Mouse (Mus musculus) midbrain, embryonic 10.5 days (tissue): Measurements from ENCODE around the gene Celf2. TPM values are rescaled to one million over a fixed set of nuclear protein-coding genes. Genes with fewer than 3 reads are reported as not detected.
A peak's percentile ranks its signal among the peaks of the same experiment; 100 is the strongest.

Source experiments
- DNase-seq: peaks from one replicate; pipeline ENCODE4 v3.0.0-alpha.2; 2017; ENCODE audit warnings: low spot score
- H3K27ac ChIP-seq: fragments of 300-500 bp; sonication (generic); replicated peaks from 2 replicates; pipeline ENCODE4 v1.5.1; 2016; ENCODE audit warnings: mild to moderate bottlenecking
- H3K27me3 ChIP-seq: fragments of 300-500 bp; sonication (generic); 2 replicates; pipeline ENCODE4 v1.6.1; 2016; ENCODE audit warnings: low read depth, mild to moderate bottlenecking; ENCODE audit not compliant: poor library complexity, severe bottlenecking
- H3K36me3 ChIP-seq: fragments of 300-500 bp; sonication (generic); 2 replicates; pipeline ENCODE4 v1.6.1; 2016; ENCODE audit warnings: mild to moderate bottlenecking, moderate library complexity
- H3K4me1 ChIP-seq: fragments of 300-500 bp; sonication (generic); 2 replicates; pipeline ENCODE4 v1.6.1; 2016
- H3K4me3 ChIP-seq: fragments of 300-500 bp; sonication (generic); 2 replicates; pipeline ENCODE4 v1.5.1; 2016; ENCODE audit warnings: mild to moderate bottlenecking, moderate library complexity
- H3K9me3 ChIP-seq: fragments of 300-500 bp; sonication (generic); replicated peaks from 2 replicates; pipeline ENCODE4 v1.6.1; 2016; ENCODE audit warnings: mild to moderate bottlenecking
- WGBS: fragments of 180-500 bp; shearing (Covaris S2); methylation state at CpG from one replicate; pipeline ENCODE4 v1.1.7; 2016; 5-methylcytosine and 5-hydroxymethylcytosine counted together
- polyA plus RNA-seq: library from polyadenylated mRNA; unstranded; fragments of >200 nt; fragmentation: Nextera tagmentation; extraction: Ambion mirVana; gene quantifications from 2 replicates; pipeline ENCODE4 v1.2.1, GENCODE M21; 2016

Celf2 gene
- polyA plus RNA-seq, 1 experiment from 2014 or later, result 63.6 TPM

DNA sequence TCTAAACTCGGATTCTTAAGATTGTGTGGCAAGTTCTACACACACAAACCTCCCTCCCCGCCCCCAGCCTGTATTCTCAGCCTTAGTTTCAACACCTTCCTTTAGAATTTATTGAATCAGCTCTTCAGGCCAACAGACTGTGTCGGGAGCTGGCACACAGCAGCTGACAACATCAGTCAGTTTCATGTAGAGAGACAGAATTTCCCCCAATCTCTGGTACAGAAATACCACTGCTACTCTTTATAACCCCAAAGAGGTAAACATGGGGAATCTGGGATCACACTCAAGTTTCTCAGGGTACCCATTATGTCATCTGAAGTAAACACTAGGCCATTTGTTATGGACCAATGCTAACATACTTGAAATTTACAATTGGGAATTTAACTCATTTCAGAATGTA lies 453.4 kb downstream of the Celf2 start:
- no peak for DNase-seq
- Histone ChIP-seq H3K27ac (no peak overlapping the region), H3K27me3 (no peaks in the 10 kb centered on the region), H3K4me1 (peaks cover 21% of the 10 kb centered on the region), H3K36me3 (no peaks in the 10 kb centered on the region), H3K9me3 (no peaks in the 10 kb centered on the region), H3K4me3 (no peak overlapping the region)
- WGBS, result 66% methylated on average over 3 of the region's 3 CpGs

GRCm38 (mm10) chr2:7051090-7051489 lies 458.3 kb downstream of the Celf2 start:
- peaks cover 11% of the 10 kb centered on the region; the same call in 1 of the 2 replicates for H3K9me3 ChIP-seq
- no peaks in the 10 kb centered on the region for H3K27me3 ChIP-seq
- DNase-seq, result no peak
- peaks cover 23% of the 10 kb centered on the region for H3K4me1 ChIP-seq
- H3K4me3 ChIP-seq, result no peak overlapping the region
- no peaks in the 10 kb centered on the region for H3K36me3 ChIP-seq
- WGBS, result 92% methylated on average over 5 of the region's 5 CpGs
- H3K27ac ChIP-seq, result no peak overlapping the region

GRCm38 (mm10) chr2:7046155-7046554 lies 463.2 kb downstream of the Celf2 start:
- H3K36me3 ChIP-seq, result no peaks in the 10 kb centered on the region
- WGBS, result 6% methylated on average over 1 of the region's 1 CpGs
- H3K4me1 ChIP-seq, result peaks cover 31% of the 10 kb centered on the region
- DNase-seq, result no peak
- no peaks in the 10 kb centered on the region for H3K27me3 ChIP-seq
- peak overlapping the region; percentile 74; the same call in 1 of the 2 replicates for H3K27ac ChIP-seq
- no peak overlapping the region for H3K4me3 ChIP-seq
- H3K9me3 ChIP-seq, result peaks cover 11% of the 10 kb centered on the region; the same call in 1 of the 2 replicates

GRCm38 (mm10) chr2:7045531-7045930 lies 463.8 kb downstream of the Celf2 start:
- Histone ChIP-seq H3K9me3 (peaks cover 11% of the 10 kb centered on the region; the same call in 1 of the 2 replicates), H3K27me3 (no peaks in the 10 kb centered on the region), H3K4me1 (peaks cover 31% of the 10 kb centered on the region), H3K4me3 (no peak overlapping the region), H3K36me3 (no peaks in the 10 kb centered on the region), H3K27ac (peak overlapping the region; percentile 74; the same call in 1 of the 2 replicates)
- DNase-seq, result no peak
- WGBS, result 67% methylated on average over 4 of the region's 4 CpGs

GRCm38 (mm10) chr2:7043770-7044459 lies 465.4 kb downstream of the Celf2 start:
- DNase-seq, result no peak

DNA sequence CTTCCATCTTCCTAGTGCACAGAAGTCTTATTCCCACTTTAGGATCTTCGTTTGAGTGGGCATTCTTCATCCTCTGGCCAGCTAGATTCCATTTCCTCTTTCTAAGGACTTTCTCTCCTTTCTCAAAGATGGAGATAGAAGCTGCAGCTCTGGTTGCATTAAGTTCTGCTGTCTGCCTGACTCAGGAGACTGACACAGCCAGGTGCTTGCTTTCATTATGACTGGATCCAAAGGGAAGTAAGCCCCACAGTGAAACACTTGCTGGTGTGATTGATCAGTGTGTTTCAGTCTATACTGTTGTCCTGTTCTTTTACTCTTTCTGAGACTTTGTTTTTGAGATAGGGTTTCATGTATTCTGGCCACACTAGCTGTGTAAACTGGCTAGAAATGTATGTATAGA lies 468.4 kb downstream of the Celf2 start:
- no peaks in the 10 kb centered on the region for H3K27me3 ChIP-seq
- WGBS, result 76% methylated on average over 1 of the region's 1 CpGs
- H3K9me3 ChIP-seq, result no peaks in the 10 kb centered on the region
- peaks cover 23% of the 10 kb centered on the region for H3K4me1 ChIP-seq
- H3K4me3 ChIP-seq, result no peak overlapping the region
- H3K36me3 ChIP-seq, result no peaks in the 10 kb centered on the region
- DNase-seq, result no peak
- H3K27ac ChIP-seq, result no peak overlapping the region

More at GRCm38 (mm10) chr2:7043770-7044459, 465.4 kb downstream of the Celf2 start:
- Histone ChIP-seq H3K36me3 (no peaks in the 10 kb centered on the region), H3K27ac (0 out of 2 replicates have a peak overlapping the region, but pooled peaks have one; percentile 29), H3K27me3 (no peaks in the 10 kb centered on the region), H3K4me3 (no peak overlapping the region), H3K4me1 (peaks cover 31% of the 10 kb centered on the region), H3K9me3 (peaks cover 11% of the 10 kb centered on the region; the same call in 1 of the 2 replicates)
- 63% methylated on average over 6 of the region's 6 CpGs for WGBS

- Histone ChIP-seq H3K27ac (no peak overlapping the region), H3K9me3 (no peaks in the 10 kb centered on the region), H3K4me1 (peaks cover 8% of the 10 kb centered on the region; the same call in 1 of the 2 replicates), H3K27me3 (no peaks in the 10 kb centered on the region), H3K4me3 (no peak overlapping the region), H3K36me3 (no peaks in the 10 kb centered on the region)
- WGBS, result 96% methylated on average over 4 of the region's 4 CpGs
- DNase-seq, result no peak
These were observed 470.4 kb downstream of the Celf2 start for GRCm38 (mm10) chr2:7038991-7039390.

DNA sequence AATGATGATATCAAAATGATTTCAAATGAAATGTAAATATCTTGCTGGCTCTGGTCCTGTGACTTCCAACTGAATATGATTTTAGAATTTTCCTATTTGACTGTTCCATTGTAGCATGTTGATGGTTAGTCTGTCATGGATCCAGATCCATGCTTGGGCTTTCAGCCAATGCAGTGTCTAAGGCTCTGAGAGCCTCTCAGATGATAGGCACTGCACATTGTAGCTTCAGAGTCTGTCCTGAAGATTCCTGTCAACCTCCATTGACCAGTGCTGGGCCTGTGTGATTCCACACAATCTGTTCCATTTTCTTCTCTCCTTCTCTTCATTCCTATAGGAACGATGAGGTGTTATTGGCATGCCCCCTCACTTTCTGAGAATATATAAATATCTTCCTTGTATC lies 478.0 kb downstream of the Celf2 start:
- Histone ChIP-seq H3K36me3 (no peaks in the 10 kb centered on the region), H3K4me1 (peaks cover 7% of the 10 kb centered on the region; the same call in 1 of the 2 replicates), H3K27me3 (no peaks in the 10 kb centered on the region), H3K27ac (no peak overlapping the region), H3K4me3 (no peak overlapping the region), H3K9me3 (no peaks in the 10 kb centered on the region)
- 89% methylated on average over 1 of the region's 1 CpGs for WGBS
- no peak for DNase-seq

DNA sequence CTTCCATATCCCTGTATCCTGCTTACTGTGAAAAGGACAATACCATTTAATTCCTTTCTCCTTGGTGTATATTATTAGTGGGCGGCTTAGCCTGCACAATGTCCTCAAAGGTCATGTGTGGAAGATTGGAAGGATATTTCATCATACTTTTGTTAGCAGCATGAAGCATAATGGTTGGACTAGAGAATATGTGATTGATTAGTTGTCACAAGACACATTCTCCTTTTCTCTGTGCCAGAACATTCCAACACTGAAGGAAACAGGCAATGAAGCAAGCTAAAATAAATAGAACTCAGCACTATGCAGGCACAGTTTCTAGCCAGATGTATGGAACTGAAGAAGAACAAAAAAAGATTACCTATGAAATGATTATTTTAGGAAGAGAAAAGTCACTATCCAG lies 482.6 kb downstream of the Celf2 start:
- Histone ChIP-seq H3K36me3 (no peaks in the 10 kb centered on the region), H3K27ac (no peak overlapping the region), H3K9me3 (no peaks in the 10 kb centered on the region), H3K4me1 (peaks cover 8% of the 10 kb centered on the region; the same call in 1 of the 2 replicates), H3K4me3 (no peak overlapping the region), H3K27me3 (no peaks in the 10 kb centered on the region)
- 100% methylated on average over 1 of the region's 1 CpGs for whole genome bisulfite sequencing
- DNase-seq, result no peak

DNA sequence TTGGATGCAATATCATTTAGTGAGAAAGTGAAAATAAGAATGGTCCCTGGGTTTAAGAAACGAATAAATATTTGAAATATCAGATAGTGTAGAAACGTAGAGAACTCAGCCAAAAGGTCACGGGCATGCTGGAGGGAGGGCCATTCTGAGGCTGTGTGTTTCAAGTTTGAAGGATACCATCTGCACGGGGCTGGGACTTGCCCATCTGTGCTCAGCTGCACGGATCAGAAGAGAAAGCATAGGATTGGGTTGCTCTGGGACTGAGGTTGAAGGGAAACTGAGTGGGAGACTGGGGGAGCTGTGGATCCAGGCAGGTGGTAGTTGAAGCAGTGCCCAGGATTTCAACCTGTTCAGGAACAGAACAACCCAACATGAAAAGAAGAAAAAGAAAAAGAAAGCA lies 483.8 kb downstream of the Celf2 start:
- 83% methylated on average over 5 of the region's 5 CpGs for WGBS
- no peaks in the 10 kb centered on the region for H3K9me3 ChIP-seq
- peaks cover 14% of the 10 kb centered on the region for H3K4me1 ChIP-seq
- H3K36me3 ChIP-seq, result no peaks in the 10 kb centered on the region
- H3K27ac ChIP-seq, result no peak overlapping the region
- no peak overlapping the region for H3K4me3 ChIP-seq
- DNase-seq, result no peak
- H3K27me3 ChIP-seq, result no peaks in the 10 kb centered on the region

- Histone ChIP-seq H3K4me1 (peaks cover 7% of the 10 kb centered on the region; the same call in 1 of the 2 replicates), H3K9me3 (no peaks in the 10 kb centered on the region), H3K36me3 (no peaks in the 10 kb centered on the region), H3K27ac (no peak overlapping the region), H3K4me3 (no peak overlapping the region), H3K27me3 (no peaks in the 10 kb centered on the region)
- 69% methylated on average over 3 of the region's 3 CpGs for WGBS
- DNase-seq, result no peak
These were observed 487.2 kb downstream of the Celf2 start for GRCm38 (mm10) chr2:7022184-7022583.

DNA sequence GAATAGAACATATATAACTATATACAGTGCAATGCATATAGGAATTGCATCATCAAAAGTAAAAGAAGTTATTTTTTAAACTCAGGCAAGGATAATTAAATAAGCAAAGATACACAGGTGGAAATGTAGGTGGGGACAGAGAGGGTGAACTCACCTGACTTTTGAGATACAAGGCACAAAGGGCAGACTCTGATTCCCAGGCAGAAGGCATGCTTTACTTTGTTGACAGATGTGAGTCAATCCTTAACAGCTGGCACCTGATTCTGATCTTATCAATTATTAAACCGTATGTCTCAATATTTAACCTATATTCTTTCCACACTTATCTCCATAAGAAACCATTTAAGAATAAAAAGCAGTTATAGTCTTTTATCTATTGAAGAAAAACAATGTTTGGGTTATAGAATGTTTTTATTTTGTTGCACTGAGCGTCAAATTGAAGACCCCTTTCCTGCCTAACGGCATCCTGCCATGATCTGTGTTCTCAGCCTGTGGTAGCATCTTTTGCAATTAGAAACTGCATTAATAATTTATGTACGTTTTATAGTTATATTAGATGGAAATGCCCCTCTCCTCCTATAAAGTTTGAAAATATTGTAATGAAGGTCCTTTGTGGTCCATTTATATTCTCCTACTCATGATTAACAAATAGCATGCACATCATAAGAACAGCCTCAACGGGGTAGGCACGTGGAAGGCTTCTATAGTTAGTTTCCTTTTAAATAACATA lies 491.8 kb downstream of the Celf2 start:
- WGBS, result 89% methylated on average over 6 of the region's 6 CpGs
- H3K4me1 ChIP-seq, result peaks cover 7% of the 10 kb centered on the region; the same call in 1 of the 2 replicates
- no peaks in the 10 kb centered on the region for H3K9me3 ChIP-seq
- H3K27ac ChIP-seq, result no peak overlapping the region
- H3K36me3 ChIP-seq, result no peaks in the 10 kb centered on the region
- H3K4me3 ChIP-seq, result no peak overlapping the region
- H3K27me3 ChIP-seq, result no peaks in the 10 kb centered on the region
- DNase-seq, result no peak

DNA sequence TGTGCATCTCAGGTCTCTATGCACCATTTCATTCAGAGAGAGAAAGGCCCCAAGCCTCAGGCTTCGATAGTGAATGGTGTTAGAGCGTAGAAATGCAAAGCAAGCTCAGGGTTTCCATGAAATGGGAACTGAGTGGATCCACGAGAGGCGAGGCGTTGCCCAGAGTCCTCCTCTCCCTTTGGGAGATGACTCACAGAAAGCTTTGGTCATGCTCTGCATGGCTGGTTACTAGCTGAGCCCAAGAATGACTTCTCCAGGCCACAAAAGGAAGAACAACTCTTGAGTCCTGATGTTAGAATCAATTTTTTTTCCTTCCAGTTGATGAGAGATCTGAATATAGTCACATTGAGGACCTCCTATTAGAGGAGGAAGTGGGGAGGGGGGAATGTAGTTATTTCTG lies 496.2 kb downstream of the Celf2 start:
- H3K27ac ChIP-seq, result no peak overlapping the region
- no peak for DNase-seq
- no peaks in the 10 kb centered on the region for H3K27me3 ChIP-seq
- H3K4me3 ChIP-seq, result no peak overlapping the region
- 91% methylated on average over 5 of the region's 5 CpGs for WGBS
- H3K9me3 ChIP-seq, result no peaks in the 10 kb centered on the region
- no peaks in the 10 kb centered on the region for H3K4me1 ChIP-seq
- no peaks in the 10 kb centered on the region for H3K36me3 ChIP-seq
